Comparison of ENCODE assay signal across 14 mouse cellular contexts in the genomic region with DNA sequence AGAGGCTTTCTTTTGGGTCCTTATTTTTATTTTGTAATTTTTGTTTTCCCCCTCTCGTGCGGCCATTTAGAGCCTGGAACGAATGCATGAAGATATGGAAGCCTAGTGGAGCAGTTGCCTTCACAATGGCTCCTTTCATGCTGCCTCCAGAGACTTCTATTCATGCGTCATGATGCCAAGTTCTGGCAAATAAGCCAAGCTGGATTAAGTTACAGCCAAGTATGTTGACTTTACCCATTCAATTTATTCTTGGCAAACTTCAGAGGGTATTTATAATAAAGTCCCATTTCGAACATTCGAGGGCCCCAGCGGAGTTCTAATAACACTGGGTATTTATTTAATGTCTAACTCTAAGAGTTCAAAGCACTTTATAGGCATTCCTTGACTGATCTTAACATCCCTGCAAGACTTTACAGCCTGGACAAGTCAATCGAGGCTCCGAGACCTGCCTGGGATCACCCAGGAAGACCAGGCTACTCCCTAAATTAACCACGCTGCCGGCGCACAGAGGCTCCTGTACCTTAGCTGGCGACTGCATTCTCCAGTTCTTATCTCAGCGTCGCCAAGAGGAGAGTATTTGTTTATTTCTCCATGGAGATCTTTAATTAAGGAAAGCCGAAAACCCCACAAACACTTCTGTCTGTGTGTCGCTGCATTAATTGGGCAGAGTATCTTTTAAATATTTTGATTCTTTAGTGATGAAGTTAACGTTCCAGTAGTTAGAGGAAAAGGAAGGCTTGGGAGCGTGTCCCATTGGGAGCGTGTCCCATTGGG.
DNase-seq lines count a peak whose midpoint lies in the region; ATAC-seq and TF ChIP-seq lines count a peak whose summit lies in the region.
"Had no signal": no experiment of that assay in that cellular context is flagged by ENCODE, and none has a peak within 500 bp of the region (broad histone marks: within the 10 kb centered on the region; RNA-seq: fewer than 3 reads in every experiment).

No protein-coding gene starts in this region.

- H3K4me3 ChIP-seq in forebrain, postnatal 0 days (ENCODE audit: low read depth, low read length): no peak overlapping the region
- H3K4me3 ChIP-seq in forebrain, embryonic 12.5 days (replicated peaks): no peak overlapping the region
- no peak overlapping the region for H3K4me3 ChIP-seq in liver, embryonic 13.5 days (replicated peaks)
- no peak overlapping the region for H3K4me3 ChIP-seq in liver, embryonic 11.5 days (ENCODE audit: low read depth, low read length)
- no peak overlapping the region for H3K4me3 ChIP-seq in limb, embryonic 14.5 days (replicated peaks; ENCODE audit: low read length)
- H3K4me3 ChIP-seq: intestine, embryonic 15.5 days; megakaryocyte, embryonic 14.5 days had no signal

- TF ChIP-seq CTCF in forebrain, postnatal 0 days (IDR thresholded peaks at IDR 0.05; ENCODE audit: low read depth): no peak

- no peaks in the 10 kb centered on the region for H3K27me3 ChIP-seq in forebrain, postnatal 0 days (ENCODE audit: insufficient read depth, low read length)
- no peaks in the 10 kb centered on the region for H3K27me3 ChIP-seq in forebrain, embryonic 12.5 days
- H3K27me3 ChIP-seq in liver, embryonic 13.5 days: no peaks in the 10 kb centered on the region
- H3K27me3 ChIP-seq in liver, embryonic 11.5 days (replicated peaks; ENCODE audit: control insufficient read depth, insufficient read depth, low read length): no peaks in the 10 kb centered on the region
- H3K27me3 ChIP-seq in limb, embryonic 14.5 days (ENCODE audit: control insufficient read depth, insufficient read depth, low read length): no peaks in the 10 kb centered on the region
- H3K27me3 ChIP-seq: intestine, embryonic 15.5 days; megakaryocyte, embryonic 14.5 days had no signal

- no peak overlapping the region for H3K27ac ChIP-seq in forebrain, postnatal 0 days (ENCODE audit: low read depth, low read length)
- no peak overlapping the region for H3K27ac ChIP-seq in forebrain, embryonic 12.5 days
- 0 out of 2 replicates have a peak overlapping the region, but pooled peaks have one; percentile 1 for H3K27ac ChIP-seq in liver, embryonic 13.5 days
- H3K27ac ChIP-seq in liver, embryonic 11.5 days (ENCODE audit: low read depth, low read length): no peak overlapping the region
- peak overlapping the region; percentile 53 for H3K27ac ChIP-seq in limb, embryonic 14.5 days (replicated peaks; ENCODE audit: low read depth, low read length)
- H3K27ac ChIP-seq: intestine, embryonic 15.5 days had no signal

- no peaks in the 10 kb centered on the region for H3K36me3 ChIP-seq in forebrain, postnatal 0 days (ENCODE audit: insufficient read depth)
- no peaks in the 10 kb centered on the region for H3K36me3 ChIP-seq in forebrain, embryonic 12.5 days (replicated peaks)
- no peaks in the 10 kb centered on the region for H3K36me3 ChIP-seq in liver, embryonic 13.5 days
- no peaks in the 10 kb centered on the region for H3K36me3 ChIP-seq in liver, embryonic 11.5 days (ENCODE audit: control insufficient read depth, insufficient read depth, low read length)
- H3K36me3 ChIP-seq in limb, embryonic 14.5 days (ENCODE audit: control insufficient read depth, insufficient read depth, low read length): no peaks in the 10 kb centered on the region
- H3K36me3 ChIP-seq: intestine, embryonic 15.5 days had no signal

- peaks cover 13% of the 10 kb centered on the region; the same call in 1 of the 2 replicates for H3K4me1 ChIP-seq in forebrain, postnatal 0 days (ENCODE audit: insufficient read depth)
- peaks cover 15% of the 10 kb centered on the region for H3K4me1 ChIP-seq in forebrain, embryonic 12.5 days
- peaks cover 77% of the 10 kb centered on the region for H3K4me1 ChIP-seq in liver, embryonic 13.5 days (replicated peaks)
- no peaks in the 10 kb centered on the region; the same call in 1 of the 2 replicates for H3K4me1 ChIP-seq in liver, embryonic 11.5 days (replicated peaks; ENCODE audit: control insufficient read depth, insufficient read depth, low read length)
- peaks cover 46% of the 10 kb centered on the region for H3K4me1 ChIP-seq in limb, embryonic 14.5 days (ENCODE audit: control insufficient read depth, insufficient read depth, low read length)
- H3K4me1 ChIP-seq: intestine, embryonic 15.5 days had no signal

- H3K9me3 ChIP-seq in forebrain, postnatal 0 days (ENCODE audit: low read length): no peaks in the 10 kb centered on the region
- 0 out of 2 replicates have a peak, but pooled peaks cover 4% of the 10 kb centered on the region for H3K9me3 ChIP-seq in forebrain, embryonic 12.5 days
- H3K9me3 ChIP-seq in liver, embryonic 13.5 days (replicated peaks): no peaks in the 10 kb centered on the region
- no peaks in the 10 kb centered on the region for H3K9me3 ChIP-seq in liver, embryonic 11.5 days (ENCODE audit: control insufficient read depth, low read length)
- H3K9me3 ChIP-seq in limb, embryonic 14.5 days (ENCODE audit: control insufficient read depth, low read length): no peaks in the 10 kb centered on the region
- H3K9me3 ChIP-seq: intestine, embryonic 15.5 days had no signal

- WGBS in forebrain, postnatal 0 days: 37% methylated on average over 20 of the region's 20 CpGs
- 74% methylated on average over 20 of the region's 20 CpGs for WGBS in forebrain, embryonic 12.5 days
- WGBS in liver, embryonic 13.5 days (ENCODE audit: insufficient replicate concordance): 67% methylated on average over 20 of the region's 20 CpGs
- WGBS in liver, embryonic 11.5 days: 67% methylated on average over 20 of the region's 20 CpGs
- 38% methylated on average over 20 of the region's 20 CpGs for WGBS in limb, embryonic 14.5 days

- no peak; the same call in 1 of the 2 replicates for ATAC-seq in forebrain, postnatal 0 days
- ATAC-seq in forebrain, embryonic 12.5 days (ENCODE audit: low FRiP score): no peak
- ATAC-seq in liver, embryonic 13.5 days (ENCODE audit: low read depth): no peak
- ATAC-seq in liver, embryonic 11.5 days (replicated peaks; ENCODE audit: low FRiP score): no peak
- peak; percentile 44 for ATAC-seq in limb, embryonic 14.5 days (ENCODE audit: low FRiP score, low read depth)
- ATAC-seq: intestine, embryonic 15.5 days; liver, postnatal 0 days had no signal

- TF ChIP-seq POLR2A in limb, embryonic 14.5 days (IDR thresholded peaks at IDR 0.05; ENCODE audit: borderline replicate concordance, extremely low read depth, insufficient read depth, insufficient read length): no peak

- no peak overlapping the region for H3K9ac ChIP-seq in forebrain, postnatal 0 days
- no peak overlapping the region for H3K9ac ChIP-seq in forebrain, embryonic 12.5 days
- no peak overlapping the region for H3K9ac ChIP-seq in liver, embryonic 13.5 days
- no peak overlapping the region for H3K9ac ChIP-seq in liver, embryonic 11.5 days (ENCODE audit: low read depth, low read length)
- H3K9ac ChIP-seq in limb, embryonic 14.5 days (ENCODE audit: low read depth, low read length, severe bottlenecking): no peak overlapping the region
- H3K9ac ChIP-seq: intestine, embryonic 15.5 days; liver, postnatal 0 days had no signal

- H3K4me2 ChIP-seq in forebrain, postnatal 0 days (ENCODE audit: low read depth): no peak overlapping the region
- H3K4me2 ChIP-seq in forebrain, embryonic 12.5 days: no peak overlapping the region
- no peak overlapping the region for H3K4me2 ChIP-seq in liver, embryonic 13.5 days
- no peak overlapping the region for H3K4me2 ChIP-seq in liver, embryonic 11.5 days
- 0 out of 2 replicates have a peak overlapping the region, but pooled peaks have one; percentile 17 for H3K4me2 ChIP-seq in limb, embryonic 14.5 days (replicated peaks; ENCODE audit: low read depth, low read length, severe bottlenecking)
- H3K4me2 ChIP-seq: intestine, embryonic 15.5 days had no signal

- peak; percentile 47 for DNase-seq in forebrain, postnatal 0 days
- DNase-seq in liver, embryonic 13.5 days: no peak
- no peak for DNase-seq in liver, embryonic 11.5 days (ENCODE audit: low spot score)
- peak; percentile 42 for DNase-seq in adipocyte (ENCODE audit: low spot score)
- DNase-seq in limb, embryonic 14.5 days (ENCODE audit: low spot score): peak; percentile 81
- DNase-seq in frontal cortex, postnatal 36 days (ENCODE audit: low spot score in 2 of 2): no peak
- DNase-seq: cerebellum, postnatal 36 days; heart, postnatal 10 days; kidney, postnatal 10 days; layer of hippocampus, adult 9-11 months; liver, postnatal 0 days had no signal

Comparison
In these comparisons a context has a peak if more than half of its experiments do, and no peak if none do; other contexts are left out.
1. H3K27ac ChIP-seq: peak in liver, embryonic 13.5 days (single experiment) and limb, embryonic 14.5 days (single experiment); none in forebrain, postnatal 0 days (single experiment), forebrain, embryonic 12.5 days (single experiment) and liver, embryonic 11.5 days (single experiment).
2. DNase-seq: peak in forebrain, postnatal 0 days (single experiment), adipocyte (single experiment) and limb, embryonic 14.5 days (single experiment); none in liver, embryonic 13.5 days (single experiment), liver, embryonic 11.5 days (single experiment) and frontal cortex, postnatal 36 days (0 of 2).